ENCODE assay signal across 13 mouse cellular contexts in genomic region chr1:167915578-167916275, GRCm38 (mm10).
A peak's percentile ranks its signal among the peaks of the same experiment; 100 is the strongest.
DNase-seq lines count a peak whose midpoint lies in the region; ATAC-seq and TF ChIP-seq lines count a peak whose summit lies in the region.
"Had no signal": no experiment of that assay in that cellular context is flagged by ENCODE, and none has a peak within 500 bp of the region (broad histone marks: within the 10 kb centered on the region; RNA-seq: fewer than 3 reads in every experiment).

No protein-coding gene starts in this region.

- 0 out of 2 replicates have a peak, but pooled peaks have one; percentile 8 for ATAC-seq in forebrain, embryonic 13.5 days
- ATAC-seq in forebrain, embryonic 11.5 days (replicated peaks; ENCODE audit: low FRiP score), result no peak
- peak; percentile 39; the same call in 1 of the 2 replicates for ATAC-seq in midbrain, embryonic 16.5 days
- ATAC-seq in midbrain, postnatal 0 days (ENCODE audit: low FRiP score), result no peak
- ATAC-seq in forebrain, embryonic 15.5 days (replicated peaks), result peak; percentile 35; the same call in 1 of the 2 replicates
- ATAC-seq: CD4-positive, CD25-positive, alpha-beta regulatory T cell, adult 4 months had no signal

- H3K27me3 ChIP-seq in forebrain, embryonic 13.5 days, result no peaks in the 10 kb centered on the region
- no peaks in the 10 kb centered on the region for H3K27me3 ChIP-seq in forebrain, embryonic 11.5 days (ENCODE audit: control insufficient read depth, insufficient read depth, low read length)
- no peaks in the 10 kb centered on the region for H3K27me3 ChIP-seq in midbrain, embryonic 16.5 days (ENCODE audit: control insufficient read depth, insufficient read depth, low read depth, low read length)
- no peaks in the 10 kb centered on the region for H3K27me3 ChIP-seq in midbrain, postnatal 0 days (ENCODE audit: insufficient read depth, low read length)
- no peaks in the 10 kb centered on the region for H3K27me3 ChIP-seq in forebrain, embryonic 15.5 days
- H3K27me3 ChIP-seq: heart, embryonic 15.5 days had no signal

- no peaks in the 10 kb centered on the region for H3K9me3 ChIP-seq in forebrain, embryonic 13.5 days (replicated peaks)
- H3K9me3 ChIP-seq in forebrain, embryonic 11.5 days (ENCODE audit: control insufficient read depth, low read length), result no peaks in the 10 kb centered on the region
- peaks cover 4% of the 10 kb centered on the region; the same call in 1 of the 2 replicates for H3K9me3 ChIP-seq in midbrain, embryonic 16.5 days (replicated peaks; ENCODE audit: control insufficient read depth, low read length, poor library complexity, severe bottlenecking)
- H3K9me3 ChIP-seq in midbrain, postnatal 0 days (ENCODE audit: low read length), result no peaks in the 10 kb centered on the region
- no peaks in the 10 kb centered on the region for H3K9me3 ChIP-seq in forebrain, embryonic 15.5 days
- H3K9me3 ChIP-seq: heart, embryonic 15.5 days; kidney, embryonic 15.5 days; limb, embryonic 10.5 days had no signal

- DNase-seq in forebrain, embryonic 11.5 days (ENCODE audit: low spot score), result no peak
- no peak for DNase-seq in midbrain, postnatal 0 days (ENCODE audit: low spot score)
- no peak for DNase-seq in liver
- no peak for DNase-seq in kidney, postnatal 36 days

- no peak overlapping the region for H3K27ac ChIP-seq in forebrain, embryonic 13.5 days
- no peak overlapping the region for H3K27ac ChIP-seq in forebrain, embryonic 11.5 days (ENCODE audit: low read depth, low read length)
- no peak overlapping the region for H3K27ac ChIP-seq in midbrain, embryonic 16.5 days (ENCODE audit: low read length)
- no peak overlapping the region for H3K27ac ChIP-seq in midbrain, postnatal 0 days (ENCODE audit: low read depth, low read length)
- H3K27ac ChIP-seq in forebrain, embryonic 15.5 days (replicated peaks), result no peak overlapping the region
- H3K27ac ChIP-seq: heart, adult 2 months; heart, embryonic 15.5 days; kidney, embryonic 15.5 days; limb, embryonic 10.5 days had no signal

- TF ChIP-seq CTCF in midbrain, postnatal 0 days (IDR thresholded peaks at IDR 0.05), result no peak

- no peak overlapping the region for H3K4me3 ChIP-seq in forebrain, embryonic 13.5 days
- no peak overlapping the region for H3K4me3 ChIP-seq in forebrain, embryonic 11.5 days (ENCODE audit: low read depth, low read length)
- H3K4me3 ChIP-seq in midbrain, embryonic 16.5 days (ENCODE audit: low read depth, low read length), result no peak overlapping the region
- H3K4me3 ChIP-seq in midbrain, postnatal 0 days (ENCODE audit: low read depth, low read length), result no peak overlapping the region
- H3K4me3 ChIP-seq in forebrain, embryonic 15.5 days, result no peak overlapping the region
- H3K4me3 ChIP-seq: heart, adult 2 months; heart, embryonic 15.5 days; kidney, embryonic 15.5 days; limb, embryonic 10.5 days had no signal

- 0 out of 2 replicates have a peak, but pooled peaks cover 3% of the 10 kb centered on the region for H3K4me1 ChIP-seq in forebrain, embryonic 13.5 days
- no peaks in the 10 kb centered on the region for H3K4me1 ChIP-seq in forebrain, embryonic 11.5 days (replicated peaks; ENCODE audit: control insufficient read depth, insufficient read depth, low read length)
- no peaks in the 10 kb centered on the region for H3K4me1 ChIP-seq in midbrain, embryonic 16.5 days (ENCODE audit: control insufficient read depth, insufficient read depth, low read length)
- no peaks in the 10 kb centered on the region for H3K4me1 ChIP-seq in midbrain, postnatal 0 days (ENCODE audit: insufficient read depth, low read length)
- no peaks in the 10 kb centered on the region for H3K4me1 ChIP-seq in forebrain, embryonic 15.5 days
- H3K4me1 ChIP-seq: heart, embryonic 15.5 days; limb, embryonic 10.5 days had no signal

- no peak overlapping the region for H3K9ac ChIP-seq in forebrain, embryonic 13.5 days
- H3K9ac ChIP-seq in forebrain, embryonic 11.5 days (ENCODE audit: low read length), result no peak overlapping the region
- no peak overlapping the region for H3K9ac ChIP-seq in midbrain, embryonic 16.5 days (ENCODE audit: low read depth, low read length)
- no peak overlapping the region for H3K9ac ChIP-seq in midbrain, postnatal 0 days (replicated peaks; ENCODE audit: low read length, poor library complexity, severe bottlenecking)
- no peak overlapping the region for H3K9ac ChIP-seq in forebrain, embryonic 15.5 days (replicated peaks)
- H3K9ac ChIP-seq: heart, embryonic 15.5 days; kidney, embryonic 15.5 days had no signal

- H3K4me2 ChIP-seq in forebrain, embryonic 13.5 days, result no peak overlapping the region
- no peak overlapping the region for H3K4me2 ChIP-seq in forebrain, embryonic 11.5 days (ENCODE audit: low read depth, low read length, severe bottlenecking)
- H3K4me2 ChIP-seq in midbrain, embryonic 16.5 days (ENCODE audit: low read length), result no peak overlapping the region
- H3K4me2 ChIP-seq in midbrain, postnatal 0 days (ENCODE audit: low read depth, low read length, poor library complexity, severe bottlenecking), result no peak overlapping the region
- no peak overlapping the region for H3K4me2 ChIP-seq in forebrain, embryonic 15.5 days (replicated peaks)
- H3K4me2 ChIP-seq: heart, embryonic 15.5 days; liver, embryonic 11.5 days had no signal

- H3K36me3 ChIP-seq in forebrain, embryonic 13.5 days (ENCODE audit: poor library complexity, severe bottlenecking), result no peaks in the 10 kb centered on the region
- no peaks in the 10 kb centered on the region for H3K36me3 ChIP-seq in forebrain, embryonic 11.5 days (ENCODE audit: control insufficient read depth, insufficient read depth, low read length)
- no peaks in the 10 kb centered on the region for H3K36me3 ChIP-seq in midbrain, embryonic 16.5 days (ENCODE audit: control insufficient read depth, insufficient read depth, low read length)
- H3K36me3 ChIP-seq in midbrain, postnatal 0 days (ENCODE audit: insufficient read depth, low read length), result no peaks in the 10 kb centered on the region
- no peaks in the 10 kb centered on the region for H3K36me3 ChIP-seq in forebrain, embryonic 15.5 days
- H3K36me3 ChIP-seq: heart, embryonic 15.5 days; kidney, embryonic 15.5 days; limb, embryonic 10.5 days had no signal

- WGBS in forebrain, embryonic 13.5 days, result 55% methylated on average over 6 of the region's 6 CpGs
- WGBS in forebrain, embryonic 11.5 days, result 62% methylated on average over 6 of the region's 6 CpGs
- 53% methylated on average over 6 of the region's 6 CpGs for WGBS in midbrain, embryonic 16.5 days
- 69% methylated on average over 6 of the region's 6 CpGs for WGBS in midbrain, postnatal 0 days
- 56% methylated on average over 6 of the region's 6 CpGs for WGBS in forebrain, embryonic 15.5 days

Comparison
In these comparisons a context has a peak if more than half of its experiments do, and no peak if none do; other contexts are left out.
1. ATAC-seq: peak in forebrain, embryonic 13.5 days (single experiment), midbrain, embryonic 16.5 days (single experiment) and forebrain, embryonic 15.5 days (single experiment); none in forebrain, embryonic 11.5 days (single experiment) and midbrain, postnatal 0 days (single experiment).